Mouse (Mus musculus): ENCODE results near the gene Naa15.
"Not testable (repeated sequence)": the region's sequence is repeated elsewhere in the genome, so short reads cannot be mapped to it uniquely, and the experiment has no call there.

The Naa15 gene

GRCm38 (mm10) chr3:51388904-51389303 lies 26.0 kb upstream of the Naa15 start:
- Histone ChIP-seq H3K9me3 (ENCODE audit: low read length) (no peaks in the 10 kb centered on the region), H3K36me3 (ENCODE audit: insufficient read depth, low read length) (0 out of 2 replicates have a peak, but pooled peaks cover 3% of the 10 kb centered on the region), H3K27me3 (ENCODE audit: insufficient read depth, low read length) (peaks cover 14% of the 10 kb centered on the region), H3K4me3 (replicated peaks; ENCODE audit: low read length) (peak overlapping the region; percentile 43), H3K4me1 (replicated peaks; ENCODE audit: low read depth, low read length) (peaks cover 15% of the 10 kb centered on the region)
- TF ChIP-seq POU5F1 (IDR thresholded peaks at IDR 0.05; ENCODE audit: borderline replicate concordance, low read length) (no peak), CTCF (conservative IDR thresholded peaks at IDR 0.05; ENCODE audit: low read length) (no peak), NANOG (IDR thresholded peaks at IDR 0.05; ENCODE audit: borderline replicate concordance, low read length) (no peak)

- Histone ChIP-seq H3K36me3 (ENCODE audit: insufficient read depth, low read length) (0 out of 2 replicates have a peak, but pooled peaks cover 3% of the 10 kb centered on the region), H3K27me3 (ENCODE audit: insufficient read depth, low read length) (peaks cover 24% of the 10 kb centered on the region), H3K4me3 (replicated peaks; ENCODE audit: low read length) (no peak overlapping the region), H3K9me3 (ENCODE audit: low read length) (no peaks in the 10 kb centered on the region), H3K4me1 (replicated peaks; ENCODE audit: low read depth, low read length) (peaks cover 22% of the 10 kb centered on the region)
- TF ChIP-seq POU5F1 (IDR thresholded peaks at IDR 0.05; ENCODE audit: borderline replicate concordance, low read length) (no peak), CTCF (conservative IDR thresholded peaks at IDR 0.05; ENCODE audit: low read length) (no peak), NANOG (IDR thresholded peaks at IDR 0.05; ENCODE audit: borderline replicate concordance, low read length) (no peak)
These were observed 23.9 kb upstream of the Naa15 start for GRCm38 (mm10) chr3:51391095-51391494.

GRCm38 (mm10) chr3:51391591-51391990 lies 23.4 kb upstream of the Naa15 start:
- peaks cover 26% of the 10 kb centered on the region for H3K27me3 ChIP-seq (ENCODE audit: insufficient read depth, low read length)
- TF ChIP-seq NANOG (IDR thresholded peaks at IDR 0.05; ENCODE audit: borderline replicate concordance, low read length) (no peak), POU5F1 (IDR thresholded peaks at IDR 0.05; ENCODE audit: borderline replicate concordance, low read length) (no peak), CTCF (conservative IDR thresholded peaks at IDR 0.05; ENCODE audit: low read length) (no peak)
- peaks cover 24% of the 10 kb centered on the region for H3K4me1 ChIP-seq (replicated peaks; ENCODE audit: low read depth, low read length)
- 0 out of 2 replicates have a peak, but pooled peaks cover 3% of the 10 kb centered on the region for H3K36me3 ChIP-seq (ENCODE audit: insufficient read depth, low read length)
- H3K9me3 ChIP-seq (ENCODE audit: low read length): no peaks in the 10 kb centered on the region
- H3K4me3 ChIP-seq (replicated peaks; ENCODE audit: low read length): no peak overlapping the region

- H3K4me1 ChIP-seq (replicated peaks; ENCODE audit: low read depth, low read length): peaks cover 29% of the 10 kb centered on the region
- H3K4me3 ChIP-seq (replicated peaks; ENCODE audit: low read length): not testable (repeated sequence)
These were observed 21.9 kb upstream of the Naa15 start for GRCm38 (mm10) chr3:51393018-51393417.

DNA sequence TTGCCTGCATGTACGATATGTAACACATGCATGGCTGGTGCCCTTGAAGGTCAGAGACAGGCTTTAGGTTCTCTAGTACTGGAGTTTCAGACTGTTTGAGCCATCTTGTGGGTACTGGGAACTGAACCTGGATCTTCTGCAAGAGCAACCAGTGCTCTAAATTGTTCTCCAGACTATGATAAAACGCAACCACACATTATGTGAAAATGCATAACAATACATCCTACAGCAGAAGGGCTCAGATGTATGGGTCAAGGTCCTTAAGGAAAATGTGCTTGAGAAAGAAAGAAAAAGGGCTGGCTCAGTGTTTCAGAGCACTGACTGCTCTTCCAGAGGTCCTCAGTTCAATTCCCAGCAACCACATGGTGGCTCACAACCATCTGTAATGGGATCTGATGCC lies 21.3 kb upstream of the Naa15 start:
- H3K9me3 ChIP-seq (ENCODE audit: low read length): no peaks in the 10 kb centered on the region
- 0 out of 2 replicates have a peak, but pooled peaks cover 3% of the 10 kb centered on the region for H3K36me3 ChIP-seq (ENCODE audit: insufficient read depth, low read length)
- no peak overlapping the region for H3K4me3 ChIP-seq (replicated peaks; ENCODE audit: low read length)
- TF ChIP-seq POU5F1 (IDR thresholded peaks at IDR 0.05; ENCODE audit: borderline replicate concordance, low read length): no peak
- TF ChIP-seq NANOG (IDR thresholded peaks at IDR 0.05; ENCODE audit: borderline replicate concordance, low read length): no peak
- TF ChIP-seq CTCF (conservative IDR thresholded peaks at IDR 0.05; ENCODE audit: low read length): no peak
- H3K4me1 ChIP-seq (replicated peaks; ENCODE audit: low read depth, low read length): peaks cover 34% of the 10 kb centered on the region
- peaks cover 27% of the 10 kb centered on the region for H3K27me3 ChIP-seq (ENCODE audit: insufficient read depth, low read length)

More at GRCm38 (mm10) chr3:51393018-51393417, 21.9 kb upstream of the Naa15 start:
- not testable (repeated sequence) for H3K36me3 ChIP-seq (ENCODE audit: insufficient read depth, low read length); H3K9me3 ChIP-seq (ENCODE audit: low read length)
- H3K27me3 ChIP-seq (ENCODE audit: insufficient read depth, low read length): peaks cover 30% of the 10 kb centered on the region

DNA sequence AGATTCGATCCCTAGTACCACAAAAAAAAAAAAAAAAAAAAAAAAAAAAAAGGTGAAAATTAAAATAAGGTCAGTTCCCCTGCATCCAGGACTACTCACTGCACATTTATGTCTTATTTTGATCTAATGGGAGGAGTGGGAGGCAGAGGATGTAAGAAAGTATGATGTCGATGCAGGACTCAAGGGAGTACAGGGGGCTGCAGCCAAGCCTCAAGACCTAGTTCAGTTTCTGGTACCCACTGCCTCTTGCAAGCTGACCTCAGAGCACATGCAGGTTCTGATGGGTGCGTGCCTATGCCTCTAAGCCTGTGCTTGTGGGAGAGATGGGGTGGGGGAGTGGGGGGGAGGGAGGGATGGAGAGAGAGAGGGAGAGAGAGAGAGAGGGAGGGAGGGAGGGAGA lies 20.1 kb upstream of the Naa15 start:
- Histone ChIP-seq H3K36me3 (ENCODE audit: insufficient read depth, low read length) (0 out of 2 replicates have a peak, but pooled peaks cover 3% of the 10 kb centered on the region), H3K9me3 (ENCODE audit: low read length) (no peaks in the 10 kb centered on the region), H3K27me3 (ENCODE audit: insufficient read depth, low read length) (peaks cover 21% of the 10 kb centered on the region), H3K4me1 (replicated peaks; ENCODE audit: low read depth, low read length) (peaks cover 40% of the 10 kb centered on the region), H3K4me3 (replicated peaks; ENCODE audit: low read length) (no peak overlapping the region)
- no peak for TF ChIP-seq POU5F1 (IDR thresholded peaks at IDR 0.05; ENCODE audit: borderline replicate concordance, low read length)
- no peak for TF ChIP-seq CTCF (conservative IDR thresholded peaks at IDR 0.05; ENCODE audit: low read length)
- TF ChIP-seq NANOG (IDR thresholded peaks at IDR 0.05; ENCODE audit: borderline replicate concordance, low read length): no peak

DNA sequence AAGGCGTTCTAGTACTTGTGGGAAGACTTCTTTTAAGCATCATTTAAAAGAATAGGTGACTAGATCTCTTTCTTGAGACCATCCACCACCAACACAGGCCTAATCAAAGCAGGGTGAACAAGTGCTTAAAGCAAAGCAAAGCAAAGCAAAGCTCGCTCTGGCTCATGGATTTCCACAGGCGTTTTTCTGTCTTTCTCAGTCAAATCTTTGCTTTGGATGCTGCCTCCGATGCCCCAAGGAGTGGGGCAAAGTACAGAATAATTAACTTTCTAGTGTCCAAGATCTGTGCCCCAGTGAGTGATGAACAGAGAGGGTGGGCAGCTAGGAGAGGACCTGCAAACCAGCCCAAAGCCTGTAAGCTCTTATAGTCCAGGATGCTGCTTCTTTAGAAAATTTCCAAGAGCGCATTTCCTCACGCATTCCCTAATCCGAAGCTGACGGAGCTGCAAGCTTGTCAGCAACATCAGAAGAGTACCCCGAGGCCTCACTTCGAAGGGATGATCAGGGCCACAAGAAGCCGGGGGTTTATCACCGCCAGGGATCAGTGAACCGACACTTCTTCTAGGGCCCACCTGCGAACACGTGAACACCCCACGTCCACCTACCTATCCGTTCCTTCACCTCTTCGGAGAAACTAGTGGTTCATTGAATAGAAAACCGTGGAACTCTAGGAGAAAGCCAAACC lies 19.3 kb upstream of the Naa15 start:
- Histone ChIP-seq H3K27me3 (ENCODE audit: insufficient read depth, low read length) (peaks cover 21% of the 10 kb centered on the region), H3K9me3 (ENCODE audit: low read length) (no peaks in the 10 kb centered on the region), H3K36me3 (ENCODE audit: insufficient read depth, low read length) (0 out of 2 replicates have a peak, but pooled peaks cover 3% of the 10 kb centered on the region), H3K4me3 (replicated peaks; ENCODE audit: low read length) (peak overlapping the region; percentile 79), H3K4me1 (replicated peaks; ENCODE audit: low read depth, low read length) (peaks cover 43% of the 10 kb centered on the region)
- TF ChIP-seq NANOG (IDR thresholded peaks at IDR 0.05; ENCODE audit: borderline replicate concordance, low read length): no peak
- TF ChIP-seq CTCF (conservative IDR thresholded peaks at IDR 0.05; ENCODE audit: low read length): no peak

DNA sequence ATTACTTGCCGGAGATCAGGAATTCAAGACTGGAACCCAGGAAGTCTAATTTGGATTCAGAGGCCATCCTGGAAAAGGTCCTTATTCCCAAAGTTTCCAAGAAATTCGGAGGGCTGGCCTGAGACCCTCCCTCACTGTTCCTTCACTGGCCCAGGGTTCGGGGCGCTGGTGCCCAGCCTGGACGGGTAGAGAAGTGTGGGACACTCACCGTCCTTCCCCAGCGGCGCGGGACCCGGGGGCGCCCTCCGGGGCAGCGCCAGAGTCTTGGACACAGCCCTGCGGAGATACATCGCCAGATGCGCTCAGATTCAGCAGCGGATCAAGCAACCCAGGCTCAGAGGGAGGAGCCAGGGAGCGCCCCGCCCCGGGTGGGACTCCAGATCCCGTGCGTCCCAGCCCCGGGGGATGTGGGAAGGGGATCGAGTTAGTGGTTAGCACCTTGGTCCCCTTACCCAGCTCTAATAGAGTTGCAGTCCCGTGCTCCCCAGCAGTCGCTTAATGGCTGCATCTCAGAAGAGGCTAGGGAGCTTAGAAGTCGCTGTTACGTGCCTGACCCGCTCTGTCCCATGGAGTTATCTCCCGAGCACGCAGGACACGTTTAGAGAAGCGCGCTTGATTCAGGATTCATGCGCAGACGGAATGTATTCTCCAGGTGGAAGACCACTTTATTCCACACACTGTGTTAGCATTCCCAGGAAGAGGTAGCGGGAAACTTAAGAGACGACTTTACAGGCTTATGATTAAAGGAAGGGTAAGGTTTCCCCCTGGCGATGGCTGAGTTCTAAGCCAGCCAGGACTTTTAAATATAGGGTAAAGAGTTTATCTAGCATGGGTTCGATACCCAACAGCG lies 18.5 kb upstream of the Naa15 start, which contains the start of gene Mgarp:
TSS of gene Mgarp (minus strand) at position 520 of the 850 bp plus-strand sequence.
- peaks cover 49% of the 10 kb centered on the region for H3K4me1 ChIP-seq (replicated peaks; ENCODE audit: low read depth, low read length)

More for the DNA sequence above, 18.5 kb upstream of the Naa15 start, which contains the start of gene Mgarp:
- no peak for TF ChIP-seq POU5F1 (IDR thresholded peaks at IDR 0.05; ENCODE audit: borderline replicate concordance, low read length)
- no peak for TF ChIP-seq NANOG (IDR thresholded peaks at IDR 0.05; ENCODE audit: borderline replicate concordance, low read length)
- TF ChIP-seq CTCF (conservative IDR thresholded peaks at IDR 0.05; ENCODE audit: low read length): no peak
- H3K4me3 ChIP-seq (replicated peaks; ENCODE audit: low read length): peak within 1 kb of the TSS; percentile 79
- peaks cover 19% of the 10 kb centered on the region for H3K27me3 ChIP-seq (ENCODE audit: insufficient read depth, low read length)
- H3K9me3 ChIP-seq (ENCODE audit: low read length): no peaks in the 10 kb centered on the region
- no peaks in the 10 kb centered on the region for H3K36me3 ChIP-seq (ENCODE audit: insufficient read depth, low read length)

Measured in E14TG2a.4 (cell line).